Mouse (Mus musculus) frontal cortex, postnatal 25 days (tissue): Measurements from ENCODE around the gene Fgfr2.

Experiments
- DNase-seq, 2 experiments: peaks; one replicate each; pipeline ENCODE4 v3.0.0; 2022; ENCODE audit warnings: low spot score in 2 of 2

Fgfr2 gene

GRCm38 (mm10) chr7:131746752-131747151 lies 1376.4 kb downstream of the Fgfr2 start:
- DNase-seq = no peak

- DNase-seq = no peak
Observed at GRCm38 (mm10) chr7:131743193-131743592, 1380.0 kb downstream of the Fgfr2 start.

- no peak for DNase-seq
Observed at GRCm38 (mm10) chr7:131722783-131723575, 1400.2 kb downstream of the Fgfr2 start.

DNA sequence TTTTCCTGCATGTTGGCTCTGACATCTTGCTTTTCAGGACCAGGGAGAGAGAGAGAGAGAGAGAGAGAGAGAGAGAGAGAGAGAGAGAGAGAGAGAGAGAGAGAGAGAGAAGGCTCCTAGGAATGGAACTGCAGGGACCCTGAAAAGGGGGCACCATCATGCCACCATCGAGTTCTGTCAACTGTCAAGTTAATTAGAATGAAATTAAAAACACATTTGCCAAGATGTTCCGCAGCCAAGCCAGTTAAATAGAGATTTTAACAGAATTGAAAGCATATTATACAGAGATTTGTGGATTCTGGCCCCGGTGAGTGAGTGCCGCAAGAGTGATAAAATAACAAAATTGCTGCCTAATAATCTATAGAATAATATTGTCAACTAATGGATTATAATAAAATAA lies 1400.8 kb downstream of the Fgfr2 start:
- no peak for DNase-seq

DNA sequence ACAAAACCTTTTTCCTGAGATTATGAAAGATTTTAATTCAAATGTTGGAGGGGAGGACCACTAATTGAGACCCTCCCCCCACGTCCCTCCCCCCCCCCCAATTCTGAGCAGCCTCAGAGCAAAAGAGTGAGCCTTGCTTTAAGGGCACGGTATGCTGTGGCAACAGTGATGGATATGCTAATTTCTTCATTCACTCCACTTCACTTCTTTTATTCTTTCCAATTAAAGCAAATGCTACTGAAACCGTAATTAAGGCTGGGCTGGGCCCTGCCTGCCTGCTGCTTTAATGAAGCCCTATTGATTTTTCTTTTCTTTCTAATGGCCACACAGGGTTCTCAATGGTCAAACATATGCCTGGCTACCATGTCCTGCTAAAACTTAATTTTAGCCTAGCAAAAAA lies 1404.9 kb downstream of the Fgfr2 start:
- no peak for DNase-seq

DNA sequence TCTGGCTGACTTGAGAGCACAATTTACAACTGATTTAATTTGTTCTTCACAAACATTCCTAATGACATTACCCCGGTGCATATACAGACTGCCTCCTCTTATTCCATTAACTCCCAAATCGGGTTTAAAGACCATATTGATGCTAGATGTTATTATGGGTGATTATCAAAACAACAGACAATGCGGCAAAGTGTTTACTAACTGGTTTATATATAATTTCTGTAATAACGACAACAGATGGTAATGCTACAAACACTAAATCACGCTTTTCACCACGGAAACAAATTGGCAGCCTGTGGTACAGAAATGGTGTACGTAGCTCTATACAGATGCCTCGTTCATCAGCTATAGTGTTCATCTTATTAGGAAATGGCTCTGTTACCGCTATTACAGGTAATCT lies 1410.1 kb downstream of the Fgfr2 start:
- DNase-seq = no peak

GRCm38 (mm10) chr7:131696889-131697288 lies 1426.3 kb downstream of the Fgfr2 start:
- DNase-seq = no peak

- no peak for DNase-seq
Observed at GRCm38 (mm10) chr7:131687324-131687723, 1435.8 kb downstream of the Fgfr2 start.

DNA sequence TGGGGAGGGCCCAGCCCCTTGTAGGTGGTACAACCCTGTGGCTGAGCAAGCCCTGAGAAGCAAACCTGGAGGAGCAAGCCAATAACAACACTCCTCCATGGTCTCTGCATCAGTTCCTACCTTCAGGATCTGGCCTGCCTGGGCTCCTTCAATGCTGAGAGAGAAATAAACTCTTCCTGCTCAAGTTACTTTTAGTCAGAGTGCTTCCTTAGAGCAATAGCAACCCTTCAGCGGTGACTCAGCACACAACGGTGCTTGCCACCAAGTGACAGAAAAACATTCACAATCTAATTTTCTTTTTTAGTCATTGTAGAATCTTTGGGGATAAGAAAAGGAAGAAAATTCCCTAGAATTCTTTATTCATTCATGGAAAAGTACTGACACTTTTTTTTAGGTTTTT lies 1446.0 kb downstream of the Fgfr2 start:
- no peak for DNase-seq

GRCm38 (mm10) chr7:131670586-131670985 lies 1452.6 kb downstream of the Fgfr2 start:
- DNase-seq = no peak

DNA sequence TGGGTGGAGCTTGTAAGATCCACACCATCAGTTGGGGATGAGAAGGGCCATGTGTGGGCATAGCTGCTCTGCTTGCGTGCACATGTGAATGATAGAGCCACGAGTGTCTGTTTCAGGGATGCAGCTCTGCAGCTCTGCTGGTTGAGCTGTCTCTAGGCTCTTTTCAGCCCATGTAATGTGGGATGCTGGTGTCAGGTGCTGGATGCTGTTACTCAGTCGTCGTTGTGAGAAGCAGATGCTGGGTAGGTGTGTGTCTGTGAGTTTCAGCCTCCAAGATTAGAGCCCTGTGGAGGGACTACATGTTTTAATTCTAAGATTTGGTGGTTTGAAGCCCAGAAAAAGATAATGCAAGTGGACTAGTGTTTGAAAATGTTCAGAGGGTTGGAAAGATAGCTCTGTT lies 1453.8 kb downstream of the Fgfr2 start:
- DNase-seq = peak; percentile 4 to 20

DNA sequence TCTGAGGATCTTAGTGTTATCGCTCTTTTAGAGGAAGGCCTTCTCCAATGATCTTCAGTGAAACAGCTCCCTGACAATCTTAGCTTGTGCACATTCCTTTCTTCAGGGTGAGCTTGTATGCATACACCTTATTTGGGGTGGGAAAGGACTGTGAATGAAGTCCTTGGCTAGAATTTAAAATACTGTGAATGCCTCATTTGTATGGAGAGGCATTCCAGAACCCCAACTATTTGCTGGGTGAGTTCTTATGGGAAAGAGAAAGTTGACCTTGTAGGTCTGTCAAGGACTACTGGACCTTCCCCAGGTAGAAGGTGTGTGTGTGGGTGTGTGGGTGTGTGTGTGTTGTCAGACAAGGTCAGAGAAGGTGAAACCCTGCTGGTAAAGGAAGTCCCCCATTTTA lies 1462.4 kb downstream of the Fgfr2 start:
- no peak for DNase-seq

- no peak for DNase-seq
Observed at GRCm38 (mm10) chr7:131656017-131656416, 1467.1 kb downstream of the Fgfr2 start.

DNA sequence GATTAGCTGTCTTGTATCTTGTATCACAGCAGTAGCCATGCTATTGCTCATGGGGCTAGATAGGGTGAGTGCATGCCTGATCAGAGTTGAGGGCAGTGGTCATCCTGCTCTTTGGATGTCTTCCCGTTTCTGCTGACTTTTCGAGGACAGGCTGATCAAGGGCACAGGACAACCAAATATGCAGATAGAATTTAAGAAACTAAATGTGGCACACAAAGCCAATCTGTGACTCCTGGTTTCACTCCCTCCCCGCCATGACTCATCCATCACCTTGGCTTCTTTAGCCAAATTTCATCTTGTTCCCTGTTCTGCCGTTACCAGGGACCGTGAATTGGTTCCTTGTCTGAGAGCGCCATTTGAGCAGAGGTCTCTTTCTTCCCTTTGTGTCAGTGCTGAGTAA lies 1469.7 kb downstream of the Fgfr2 start:
- no peak for DNase-seq

GRCm38 (mm10) chr7:131651921-131652694 lies 1471.0 kb downstream of the Fgfr2 start:
- no peak for DNase-seq

DNA sequence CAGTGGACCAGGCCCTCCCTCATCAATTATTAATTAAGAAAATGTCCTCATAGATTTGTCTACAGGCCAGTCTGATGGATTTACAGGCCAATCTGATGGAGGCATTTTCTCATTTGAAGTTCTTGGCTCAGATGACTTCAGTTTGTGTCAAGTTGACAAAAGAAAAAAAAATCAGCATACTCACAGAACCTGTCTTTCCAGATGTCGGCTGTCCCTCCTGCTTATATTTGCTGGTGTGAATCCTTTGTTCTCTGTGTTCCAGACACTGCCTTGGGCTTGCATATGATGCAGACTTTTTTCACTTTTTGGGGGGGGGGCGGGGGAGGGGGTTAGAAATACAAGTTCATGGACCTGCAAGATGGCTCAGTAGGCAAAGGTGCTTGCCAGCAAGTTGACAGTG lies 1472.9 kb downstream of the Fgfr2 start:
- no peak for DNase-seq

GRCm38 (mm10) chr7:131648276-131648675 lies 1474.9 kb downstream of the Fgfr2 start:
- no peak for DNase-seq

GRCm38 (mm10) chr7:131647583-131647982 lies 1475.6 kb downstream of the Fgfr2 start:
- DNase-seq = no peak

- no peak for DNase-seq
Observed at GRCm38 (mm10) chr7:131644586-131644985, 1478.6 kb downstream of the Fgfr2 start.

- DNase-seq = no peak
Observed at GRCm38 (mm10) chr7:131644051-131644450, 1479.1 kb downstream of the Fgfr2 start.

GRCm38 (mm10) chr7:131643341-131643840 lies 1479.8 kb downstream of the Fgfr2 start:
- DNase-seq = no peak

DNA sequence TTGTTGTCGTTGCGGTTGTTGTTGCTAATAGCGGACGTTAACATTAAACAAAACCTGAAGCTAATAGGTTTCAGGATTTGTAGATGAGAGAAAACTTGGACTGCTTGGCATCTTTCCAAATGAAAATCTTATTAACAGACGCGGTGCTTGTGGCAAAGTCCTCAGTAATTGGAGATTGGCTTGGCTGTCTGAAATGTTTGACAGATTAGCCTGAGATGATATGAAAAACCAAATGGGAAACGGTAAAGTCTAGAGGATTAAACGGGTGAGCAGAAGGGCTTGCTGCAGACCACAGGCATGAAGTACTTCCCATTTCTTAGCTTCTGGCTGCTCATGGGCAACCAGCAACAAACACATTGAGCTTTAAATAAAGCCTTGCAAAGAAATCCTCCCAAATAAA lies 1493.6 kb downstream of the Fgfr2 start:
- no peak for DNase-seq

DNA sequence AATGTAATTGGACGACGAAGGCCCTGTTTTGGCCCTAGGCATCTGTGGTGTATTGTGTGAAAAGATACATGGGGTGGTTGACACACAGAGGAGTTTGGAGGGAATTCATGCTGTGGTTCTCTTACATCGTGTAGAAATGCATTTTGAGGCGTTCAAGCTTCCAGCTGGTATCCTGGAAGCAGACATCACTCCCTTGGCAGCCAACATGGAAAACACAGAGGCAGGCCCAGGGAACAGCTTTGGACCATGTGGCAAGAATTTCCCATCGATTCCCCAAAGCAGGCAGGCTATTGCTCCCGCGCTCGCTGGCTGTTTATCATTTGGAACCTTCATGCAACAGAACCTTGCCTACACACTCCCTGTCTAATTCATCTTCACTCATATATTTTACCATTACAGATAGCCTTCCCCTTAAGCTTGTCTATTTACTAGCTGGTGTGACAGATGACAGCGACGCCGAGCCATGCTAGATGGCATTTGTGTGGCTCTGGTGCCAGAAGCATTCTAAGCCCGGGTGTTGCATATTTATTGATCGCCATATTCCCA lies 1494.2 kb downstream of the Fgfr2 start:
- DNase-seq = no peak
